Mouse (Mus musculus) spleen, postnatal 10 days (tissue): Measurements from ENCODE around the gene Itga5.

ENCODE experiments used
- DNase-seq, 2 experiments: peaks; one replicate each; pipeline ENCODE4 v3.0.0; 2021 to 2022; ENCODE audit warnings: low spot score in 2 of 2

The Itga5 gene

GRCm38 (mm10) chr15:103313495-103314095 lies 53.0 kb downstream of the Itga5 start:
- peak in 1 of 2 experiments; percentile 66 for DNase-seq

GRCm38 (mm10) chr15:103310365-103310910 lies 56.1 kb downstream of the Itga5 start, which contains the start of gene Gpr84:
Gene Gpr84, minus strand, starts transcription at chr15:103310612.
- no peak for DNase-seq

- DNase-seq: no peak
Observed at GRCm38 (mm10) chr15:103308876-103309580, 57.5 kb downstream of the Itga5 start.

- DNase-seq: no peak
Observed at GRCm38 (mm10) chr15:103308056-103308875, 58.3 kb downstream of the Itga5 start.

GRCm38 (mm10) chr15:103307125-103307524 lies 59.4 kb downstream of the Itga5 start:
- peak; percentile 85 to 92 for DNase-seq

GRCm38 (mm10) chr15:103305792-103306645 lies 60.5 kb downstream of the Itga5 start:
- DNase-seq: no peak

GRCm38 (mm10) chr15:103305070-103305678 lies 61.4 kb downstream of the Itga5 start:
- peak; percentile 69 to 81 for DNase-seq

GRCm38 (mm10) chr15:103304616-103304969 lies 62.0 kb downstream of the Itga5 start:
- no peak for DNase-seq

- DNase-seq: no peak
Observed at GRCm38 (mm10) chr15:103303916-103304615, 62.5 kb downstream of the Itga5 start.

GRCm38 (mm10) chr15:103302341-103303021 lies 64.1 kb downstream of the Itga5 start:
- DNase-seq: no peak

- DNase-seq: no peak
Observed at GRCm38 (mm10) chr15:103301547-103302340, 64.8 kb downstream of the Itga5 start.

GRCm38 (mm10) chr15:103301046-103301445 lies 65.5 kb downstream of the Itga5 start:
- no peak for DNase-seq

- no peak for DNase-seq
Observed at GRCm38 (mm10) chr15:103300560-103300959, 66.0 kb downstream of the Itga5 start.

GRCm38 (mm10) chr15:103300067-103300471 lies 66.5 kb downstream of the Itga5 start:
- DNase-seq: no peak

- DNase-seq: no peak
Observed at GRCm38 (mm10) chr15:103299644-103300043, 66.9 kb downstream of the Itga5 start.

GRCm38 (mm10) chr15:103298861-103299616 lies 67.5 kb downstream of the Itga5 start:
- no peak for DNase-seq

GRCm38 (mm10) chr15:103298026-103298425 lies 68.5 kb downstream of the Itga5 start:
- DNase-seq: no peak

- no peak for DNase-seq
Observed at GRCm38 (mm10) chr15:103297313-103297712, 69.2 kb downstream of the Itga5 start.
